Mouse (Mus musculus): Measurements from ENCODE around the gene AU018091. TPM values are rescaled to one million over a fixed set of nuclear protein-coding genes. Genes with fewer than 3 reads are reported as not detected.
"Not testable (repeated sequence)": the region's sequence is repeated elsewhere in the genome, so short reads cannot be mapped to it uniquely, and the experiment has no call there.

Gene AU018091
- polyA plus RNA-seq, 1 experiment from 2014 or later: not detected

- WGBS: 43% methylated on average over 4 of the region's 4 CpGs
- TF ChIP-seq CTCF (IDR thresholded peaks at IDR 0.05; ENCODE audit: low read depth): peak; percentile 55
These were observed 15.4 kb upstream of the AU018091 start for GRCm38 (mm10) chr7:3184394-3184793.

DNA sequence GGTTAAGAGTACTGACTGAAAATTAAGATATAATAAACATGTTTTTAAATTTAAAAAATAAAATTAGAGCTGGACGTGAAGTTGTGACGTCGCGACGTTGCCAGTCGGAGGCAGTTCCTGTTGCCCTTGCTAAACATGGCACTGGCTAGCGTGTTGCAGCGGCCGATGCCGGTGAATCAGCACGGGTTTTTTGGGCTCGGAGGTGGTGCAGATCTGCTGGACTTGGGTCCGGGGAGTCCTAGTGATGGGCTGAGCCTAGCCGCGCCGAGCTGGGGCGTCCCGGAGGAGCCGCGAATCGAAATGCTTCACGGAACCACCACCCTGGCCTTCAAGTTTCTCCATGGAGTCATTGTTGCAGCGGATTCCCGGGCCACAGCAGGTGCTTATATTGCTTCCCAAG, 12.0 kb upstream of the AU018091 start:
- H3K27ac ChIP-seq; H3K9me3 ChIP-seq (replicated peaks; ENCODE audit: low read length); ATAC-seq (replicated peaks; ENCODE audit: low FRiP score, low read depth); H3K9ac ChIP-seq (ENCODE audit: low read depth, low read length); H3K4me3 ChIP-seq (replicated peaks; ENCODE audit: low read depth, low read length); DNase-seq (ENCODE audit: low spot score); H3K27me3 ChIP-seq (ENCODE audit: insufficient read depth, low read length); H3K4me1 ChIP-seq (replicated peaks; ENCODE audit: insufficient read depth, low read length); H3K36me3 ChIP-seq (ENCODE audit: insufficient read depth, low read length); H3K4me2 ChIP-seq (ENCODE audit: low read length): not testable (repeated sequence)
- 90% methylated on average over 24 of the region's 24 CpGs for WGBS

More at GRCm38 (mm10) chr7:3184394-3184793, 15.4 kb upstream of the AU018091 start:
- no peaks in the 10 kb centered on the region for H3K27me3 ChIP-seq (ENCODE audit: insufficient read depth, low read length)
- DNase-seq (ENCODE audit: low spot score) (no peak), ATAC-seq (replicated peaks; ENCODE audit: low FRiP score, low read depth) (no peak)
- H3K4me3 ChIP-seq (replicated peaks; ENCODE audit: low read depth, low read length): no peak overlapping the region
- no peak overlapping the region for H3K27ac ChIP-seq
- H3K4me2 ChIP-seq (ENCODE audit: low read length): no peak overlapping the region
- H3K9ac ChIP-seq (ENCODE audit: low read depth, low read length): no peak overlapping the region
- H3K4me1 ChIP-seq (replicated peaks; ENCODE audit: insufficient read depth, low read length): no peaks in the 10 kb centered on the region
- H3K9me3 ChIP-seq (replicated peaks; ENCODE audit: low read length): no peaks in the 10 kb centered on the region
- H3K36me3 ChIP-seq (ENCODE audit: insufficient read depth, low read length): no peaks in the 10 kb centered on the region

- Histone ChIP-seq H3K9me3 (replicated peaks; ENCODE audit: low read length) (no peaks in the 10 kb centered on the region), H3K27ac (no peak overlapping the region), H3K4me3 (replicated peaks; ENCODE audit: low read depth, low read length) (no peak overlapping the region), H3K9ac (ENCODE audit: low read depth, low read length) (no peak overlapping the region), H3K4me2 (ENCODE audit: low read length) (no peak overlapping the region), H3K36me3 (ENCODE audit: insufficient read depth, low read length) (no peaks in the 10 kb centered on the region), H3K27me3 (ENCODE audit: insufficient read depth, low read length) (no peaks in the 10 kb centered on the region), H3K4me1 (replicated peaks; ENCODE audit: insufficient read depth, low read length) (no peaks in the 10 kb centered on the region)
- ATAC-seq (replicated peaks; ENCODE audit: low FRiP score, low read depth) (no peak), DNase-seq (ENCODE audit: low spot score) (no peak)
- 95% methylated on average over 1 of the region's 1 CpGs for WGBS
- no peak for TF ChIP-seq CTCF (IDR thresholded peaks at IDR 0.05; ENCODE audit: low read depth)
These were observed 707 bp downstream of the AU018091 start for GRCm38 (mm10) chr7:3168296-3168695.

DNA sequence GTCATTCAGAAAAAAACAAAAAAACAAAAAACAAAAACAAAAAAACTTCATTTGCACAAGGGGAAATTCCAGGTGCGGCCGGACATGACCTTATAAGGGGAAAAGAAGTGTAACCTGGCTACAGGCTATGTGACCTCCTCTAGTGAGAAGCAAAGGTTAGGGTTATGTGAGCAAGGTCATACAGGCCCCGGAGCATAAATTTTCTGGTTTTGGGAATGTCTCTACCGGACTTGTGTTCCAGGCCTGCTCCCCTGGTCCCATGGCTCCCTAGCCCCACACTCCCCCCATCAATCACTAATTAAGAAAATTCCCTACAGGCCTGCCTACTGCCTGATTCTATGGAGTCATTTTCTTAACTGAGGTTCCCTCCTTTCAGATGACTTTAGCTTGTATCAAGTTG, 2.7 kb downstream of the AU018091 start:
- H3K27ac ChIP-seq: no peak overlapping the region
- no peak overlapping the region for H3K4me3 ChIP-seq (replicated peaks; ENCODE audit: low read depth, low read length)
- DNase-seq (ENCODE audit: low spot score) (no peak), ATAC-seq (replicated peaks; ENCODE audit: low FRiP score, low read depth) (no peak)
- no peak for TF ChIP-seq CTCF (IDR thresholded peaks at IDR 0.05; ENCODE audit: low read depth)
- H3K9me3 ChIP-seq (replicated peaks; ENCODE audit: low read length): no peaks in the 10 kb centered on the region
- H3K9ac ChIP-seq (ENCODE audit: low read depth, low read length): no peak overlapping the region
- H3K27me3 ChIP-seq (ENCODE audit: insufficient read depth, low read length): no peaks in the 10 kb centered on the region
- H3K4me1 ChIP-seq (replicated peaks; ENCODE audit: insufficient read depth, low read length): no peaks in the 10 kb centered on the region
- 86% methylated on average over 4 of the region's 4 CpGs for WGBS
- no peaks in the 10 kb centered on the region for H3K36me3 ChIP-seq (ENCODE audit: insufficient read depth, low read length)
- no peak overlapping the region for H3K4me2 ChIP-seq (ENCODE audit: low read length)

DNA sequence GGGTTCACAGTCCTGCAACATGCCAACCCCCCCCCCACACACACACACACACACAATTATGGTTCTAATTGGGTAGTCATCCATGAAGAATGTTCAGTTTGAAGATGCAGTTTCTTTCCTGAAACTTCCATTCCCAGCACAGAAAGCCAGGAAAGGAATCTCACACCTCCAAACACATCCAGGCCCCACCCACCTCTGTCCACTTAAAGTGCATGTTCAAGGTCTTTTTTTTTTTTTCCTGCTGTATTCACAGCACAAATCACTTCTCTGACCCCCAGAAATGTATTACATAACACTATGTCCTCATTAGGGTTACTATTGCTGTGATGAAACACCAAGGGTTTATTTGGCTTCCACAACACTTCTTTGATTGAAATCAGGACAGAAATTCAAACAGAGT, 4.0 kb downstream of the AU018091 start:
- H3K4me3 ChIP-seq (replicated peaks; ENCODE audit: low read depth, low read length): no peak overlapping the region
- DNase-seq (ENCODE audit: low spot score): no peak
- no peak for ATAC-seq (replicated peaks; ENCODE audit: low FRiP score, low read depth)
- H3K27ac ChIP-seq: no peak overlapping the region
- H3K27me3 ChIP-seq (ENCODE audit: insufficient read depth, low read length): no peaks in the 10 kb centered on the region
- no peaks in the 10 kb centered on the region for H3K4me1 ChIP-seq (replicated peaks; ENCODE audit: insufficient read depth, low read length)
- no peak overlapping the region for H3K4me2 ChIP-seq (ENCODE audit: low read length)
- TF ChIP-seq CTCF (IDR thresholded peaks at IDR 0.05; ENCODE audit: low read depth): no peak
- H3K36me3 ChIP-seq (ENCODE audit: insufficient read depth, low read length): no peaks in the 10 kb centered on the region
- no peak overlapping the region for H3K9ac ChIP-seq (ENCODE audit: low read depth, low read length)
- H3K9me3 ChIP-seq (replicated peaks; ENCODE audit: low read length): no peaks in the 10 kb centered on the region

DNA sequence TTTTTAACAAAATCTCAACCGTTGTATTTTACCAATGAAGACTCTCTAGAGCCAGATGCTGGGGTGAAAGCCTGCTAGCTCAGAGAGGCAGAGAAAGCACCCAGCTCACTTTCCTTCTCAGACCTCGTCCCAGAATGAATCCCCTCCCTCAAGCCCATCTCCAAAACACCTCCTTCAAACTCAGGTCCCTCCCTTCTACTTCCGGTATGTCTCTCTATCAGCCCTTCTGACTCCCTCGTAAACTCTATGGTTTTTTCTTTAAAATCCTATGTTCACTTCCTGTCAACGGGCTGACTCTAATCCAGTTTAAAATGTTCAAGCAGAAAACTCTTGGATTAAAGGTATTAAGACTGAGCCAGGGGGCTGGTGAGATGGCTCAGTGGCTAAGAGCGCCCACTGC, 4.6 kb downstream of the AU018091 start:
- DNase-seq (ENCODE audit: low spot score) (no peak), ATAC-seq (replicated peaks; ENCODE audit: low FRiP score, low read depth) (no peak)
- no peak for TF ChIP-seq CTCF (IDR thresholded peaks at IDR 0.05; ENCODE audit: low read depth)
- Histone ChIP-seq H3K27me3 (ENCODE audit: insufficient read depth, low read length) (no peaks in the 10 kb centered on the region), H3K36me3 (ENCODE audit: insufficient read depth, low read length) (no peaks in the 10 kb centered on the region), H3K4me3 (replicated peaks; ENCODE audit: low read depth, low read length) (no peak overlapping the region), H3K4me1 (replicated peaks; ENCODE audit: insufficient read depth, low read length) (no peaks in the 10 kb centered on the region), H3K9ac (ENCODE audit: low read depth, low read length) (no peak overlapping the region), H3K9me3 (replicated peaks; ENCODE audit: low read length) (no peaks in the 10 kb centered on the region), H3K27ac (no peak overlapping the region), H3K4me2 (ENCODE audit: low read length) (no peak overlapping the region)
- 77% methylated on average over 6 of the region's 6 CpGs for WGBS

DNA sequence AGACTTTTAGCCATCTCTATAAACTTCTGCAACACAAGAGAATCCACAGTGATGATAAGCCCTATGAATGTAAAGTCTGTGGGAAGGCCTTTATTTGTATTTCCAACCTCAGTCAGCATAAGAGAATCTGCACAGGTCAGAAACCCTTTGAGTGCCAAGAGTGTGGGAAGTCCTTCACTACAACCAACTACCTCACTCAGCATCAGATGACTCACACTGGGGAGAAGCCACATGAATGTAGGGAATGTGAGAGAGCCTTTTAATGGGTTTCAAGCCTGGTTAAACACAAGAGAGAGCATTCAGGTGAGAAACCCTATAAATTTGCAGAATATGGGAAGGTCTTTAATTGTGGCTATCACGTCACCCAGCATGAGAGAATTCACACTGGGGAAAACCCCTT, 18.6 kb downstream of the AU018091 start:
- TF ChIP-seq CTCF (IDR thresholded peaks at IDR 0.05; ENCODE audit: low read depth): no peak
- Histone ChIP-seq H3K27me3 (ENCODE audit: insufficient read depth, low read length) (no peaks in the 10 kb centered on the region), H3K9me3 (replicated peaks; ENCODE audit: low read length) (no peaks in the 10 kb centered on the region), H3K4me1 (replicated peaks; ENCODE audit: insufficient read depth, low read length) (no peaks in the 10 kb centered on the region), H3K27ac (no peak overlapping the region), H3K4me3 (replicated peaks; ENCODE audit: low read depth, low read length) (no peak overlapping the region), H3K9ac (ENCODE audit: low read depth, low read length) (no peak overlapping the region), H3K4me2 (ENCODE audit: low read length) (no peak overlapping the region), H3K36me3 (ENCODE audit: insufficient read depth, low read length) (no peaks in the 10 kb centered on the region)
- 60% methylated on average over 1 of the region's 1 CpGs for WGBS
- DNase-seq (ENCODE audit: low spot score): no peak
- ATAC-seq (replicated peaks; ENCODE audit: low FRiP score, low read depth): no peak

Measured in kidney, postnatal 0 days (tissue).